8 mouse cellular contexts compared by ENCODE assay signal in the genomic region with DNA sequence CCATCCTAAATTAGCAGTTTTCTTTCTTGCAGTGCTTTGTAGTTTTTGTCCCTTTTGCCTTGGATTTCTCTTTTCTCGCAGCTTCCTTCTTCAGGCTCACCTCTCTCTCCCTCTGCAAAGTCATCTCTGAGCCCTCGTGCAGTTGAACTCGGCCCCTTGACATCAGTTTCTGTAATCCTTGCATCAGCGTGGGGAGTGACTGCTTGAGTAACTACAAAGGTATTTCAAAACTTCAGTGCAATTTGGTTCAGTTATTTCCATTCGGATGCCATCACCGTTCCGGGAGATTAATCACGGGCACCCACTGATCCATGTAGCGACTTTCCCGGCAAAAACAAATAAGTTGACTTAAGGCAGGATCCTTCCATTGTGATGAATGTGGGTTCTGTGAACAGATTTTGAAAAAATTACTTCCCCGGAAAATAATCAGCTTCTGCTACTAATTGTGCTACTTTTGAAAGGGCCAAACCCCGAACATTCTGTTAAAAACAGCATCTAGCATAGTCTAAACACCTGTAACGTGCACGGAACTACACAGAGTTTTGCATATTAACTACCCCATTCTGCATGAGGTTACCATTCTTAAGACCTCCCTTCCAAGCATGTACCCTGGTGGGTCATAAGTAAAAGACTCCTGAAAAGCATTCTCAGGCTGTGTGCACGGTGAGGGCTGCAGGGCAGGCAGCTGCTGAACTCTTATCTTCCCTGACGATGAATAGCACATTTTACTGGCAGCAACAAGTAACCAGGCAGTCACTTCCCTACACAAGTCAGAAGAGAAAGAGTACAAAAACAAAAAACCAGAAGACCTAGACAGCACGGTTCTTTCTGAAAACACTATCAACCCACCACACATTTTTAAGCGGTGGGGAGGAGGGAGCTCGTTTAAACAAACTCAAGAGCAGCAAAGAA. TPM values are rescaled to one million over a fixed set of nuclear protein-coding genes. Genes with fewer than 3 reads are reported as not detected.
DNase-seq lines count a peak whose midpoint lies in the region; ATAC-seq lines count a peak whose summit lies in the region.

No protein-coding gene starts in this region.

- H3K9ac ChIP-seq in embryonic facial prominence, embryonic 11.5 days (replicated peaks; ENCODE audit: low read length), result peak overlapping the region; percentile 77
- peak overlapping the region; percentile 90 for H3K9ac ChIP-seq in hindbrain, embryonic 14.5 days
- peak overlapping the region; percentile 98 for H3K9ac ChIP-seq in liver, embryonic 12.5 days

- peak; percentile 12 for DNase-seq in heart, adult 8-10 months (ENCODE audit: low spot score)
- no peak for DNase-seq in heart, postnatal 14 days
- DNase-seq in embryonic facial prominence, embryonic 11.5 days (ENCODE audit: low spot score), result no peak
- DNase-seq in hindbrain, embryonic 14.5 days (ENCODE audit: low spot score), result no peak
- DNase-seq in neural tube, embryonic 10.5 days (ENCODE audit: extremely low spot score, low spot score), result peak; percentile 34
- no peak for DNase-seq in left cerebral cortex, adult 9 months (ENCODE audit: low spot score in 2 of 2)
- DNase-seq in cerebellum, postnatal 4 days (ENCODE audit: low spot score in 2 of 2), result no peak

- 0 out of 2 replicates have a peak overlapping the region, but pooled peaks have one; percentile 84 for H3K27ac ChIP-seq in embryonic facial prominence, embryonic 11.5 days (replicated peaks; ENCODE audit: low read depth, low read length)
- peak overlapping the region; percentile 93 for H3K27ac ChIP-seq in hindbrain, embryonic 14.5 days
- peak overlapping the region; percentile 99 for H3K27ac ChIP-seq in liver, embryonic 12.5 days

- WGBS in embryonic facial prominence, embryonic 11.5 days, result 12% methylated on average over 19 of the region's 19 CpGs
- 9% methylated on average over 19 of the region's 19 CpGs for WGBS in hindbrain, embryonic 14.5 days
- 18% methylated on average over 19 of the region's 19 CpGs for WGBS in liver, embryonic 12.5 days (ENCODE audit: insufficient replicate concordance)

- intact Hi-C loops in heart, postnatal 14 days (cut with DNase I), result loop anchor here (1.0 to 10.0 kb wide), 5 partner anchors 73 to 191 kb away; partner anchors contain the start of gene Gng12

- H3K4me3 ChIP-seq in embryonic facial prominence, embryonic 11.5 days (ENCODE audit: low read depth, low read length), result peak overlapping the region; percentile 73
- H3K4me3 ChIP-seq in hindbrain, embryonic 14.5 days (replicated peaks; ENCODE audit: low read length), result peak overlapping the region; percentile 72
- peak overlapping the region; percentile 88 for H3K4me3 ChIP-seq in liver, embryonic 12.5 days

- ATAC-seq in embryonic facial prominence, embryonic 11.5 days (replicated peaks; ENCODE audit: insufficient number of reproducible peaks, low FRiP score, low TSS enrichment, low read depth), result no peak
- no peak for ATAC-seq in hindbrain, embryonic 14.5 days (ENCODE audit: low FRiP score)
- peak; percentile 57 for ATAC-seq in liver, embryonic 12.5 days

- no peaks in the 10 kb centered on the region for H3K9me3 ChIP-seq in embryonic facial prominence, embryonic 11.5 days (replicated peaks; ENCODE audit: control insufficient read depth, low read length)
- no peaks in the 10 kb centered on the region for H3K9me3 ChIP-seq in hindbrain, embryonic 14.5 days (ENCODE audit: control insufficient read depth, low read length)
- no peaks in the 10 kb centered on the region for H3K9me3 ChIP-seq in liver, embryonic 12.5 days (replicated peaks)

- no peaks in the 10 kb centered on the region for H3K36me3 ChIP-seq in embryonic facial prominence, embryonic 11.5 days (replicated peaks; ENCODE audit: control insufficient read depth, insufficient read depth, low read depth, low read length)
- H3K36me3 ChIP-seq in hindbrain, embryonic 14.5 days (replicated peaks; ENCODE audit: control insufficient read depth, insufficient read depth), result no peaks in the 10 kb centered on the region
- peaks cover 27% of the 10 kb centered on the region for H3K36me3 ChIP-seq in liver, embryonic 12.5 days

- H3K27me3 ChIP-seq in embryonic facial prominence, embryonic 11.5 days (ENCODE audit: control insufficient read depth, insufficient read depth, low read length), result no peaks in the 10 kb centered on the region
- peaks cover 10% of the 10 kb centered on the region; the same call in 1 of the 2 replicates for H3K27me3 ChIP-seq in hindbrain, embryonic 14.5 days (ENCODE audit: control insufficient read depth, insufficient read depth, low read length)
- no peaks in the 10 kb centered on the region for H3K27me3 ChIP-seq in liver, embryonic 12.5 days (replicated peaks)

- H3K4me2 ChIP-seq in embryonic facial prominence, embryonic 11.5 days (ENCODE audit: low read depth, low read length), result peak overlapping the region; percentile 48
- peak overlapping the region; percentile 77 for H3K4me2 ChIP-seq in hindbrain, embryonic 14.5 days (replicated peaks)
- peak overlapping the region; percentile 66 for H3K4me2 ChIP-seq in liver, embryonic 12.5 days

- H3K4me1 ChIP-seq in embryonic facial prominence, embryonic 11.5 days (ENCODE audit: control insufficient read depth, insufficient read depth, low read length), result no peaks in the 10 kb centered on the region
- peaks cover 16% of the 10 kb centered on the region for H3K4me1 ChIP-seq in hindbrain, embryonic 14.5 days (replicated peaks; ENCODE audit: control insufficient read depth, insufficient read depth, low read length)
- H3K4me1 ChIP-seq in liver, embryonic 12.5 days, result peaks cover 38% of the 10 kb centered on the region

RNA-seq across cellular contexts. Expression of gene Gadd45a, which starts 1.6 kb away (rescaled TPM):
- 10 to 100 TPM; 13.8 to 30.6 (median 20.8) TPM for total RNA-seq in heart, adult 8-10 months (2022)
- 10 to 100 TPM; 19.6 to 22.3 TPM for total RNA-seq in heart, postnatal 14 days (2021)
- 17.7 and 19.9 TPM in 2 replicates for polyA plus RNA-seq in embryonic facial prominence, embryonic 11.5 days (2014; fragmentation: Nextera tagmentation; extraction: Ambion mirVana)
- 14.1 and 14.8 TPM in 2 replicates for polyA plus RNA-seq in hindbrain, embryonic 14.5 days (2014; fragmentation: Nextera tagmentation; extraction: Ambion mirVana)
- polyA plus RNA-seq in liver, embryonic 12.5 days (2016; fragmentation: Nextera tagmentation; extraction: Ambion mirVana), result 88.3 and 96.9 TPM in 2 replicates

Comparison
In these comparisons a context has a peak if more than half of its experiments do, and no peak if none do; other contexts are left out.
1. DNase-seq: peak in heart, adult 8-10 months (single experiment) and neural tube, embryonic 10.5 days (single experiment); none in heart, postnatal 14 days (0 of 2), embryonic facial prominence, embryonic 11.5 days (single experiment), hindbrain, embryonic 14.5 days (single experiment), left cerebral cortex, adult 9 months (0 of 2) and cerebellum, postnatal 4 days (0 of 2).
2. Peak in every context shown above with its lines, with median percentiles within 50 percentile points of each other: H3K27ac ChIP-seq, H3K4me2 ChIP-seq, H3K4me3 ChIP-seq and H3K9ac ChIP-seq.